Mouse (Mus musculus): ENCODE measurements around the gene Enpp5.

- TF ChIP-seq CTCF (conservative IDR thresholded peaks at IDR 0.05; ENCODE audit: insufficient read depth, insufficient read length, low read depth, low read length) (no peak), POLR2A (IDR thresholded peaks at IDR 0.05; ENCODE audit: low read depth, low read length) (no peak)
These were observed 43.6 kb upstream of the Enpp5 start for GRCm38 (mm10) chr17:44035005-44035404.

Data from kidney, adult 2 months (tissue).